In genomic region chr17:30904096-30904495, GRCm38 (mm10) we compare ENCODE assay signal across 16 mouse cellular contexts. TPM values are rescaled to one million over a fixed set of nuclear protein-coding genes. Genes with fewer than 3 reads are reported as not detected.
"Had no signal": no experiment of that assay in that cellular context is flagged by ENCODE, and none has a peak within 500 bp of the region (broad histone marks: within the 10 kb centered on the region; RNA-seq: fewer than 3 reads in every experiment).

No protein-coding gene starts in this region.

- H3K36me3 ChIP-seq: hindbrain, embryonic 15.5 days; limb, embryonic 13.5 days; midbrain, embryonic 13.5 days; neural tube, embryonic 12.5 days had no signal

- DNase-seq: left cerebral cortex, postnatal 4 days; lung, embryonic 14.5 days; retina, postnatal 1 day; right cerebral cortex, postnatal 4 days; spleen, adult 18-20 months; thymus, adult 18-20 months; thymus, postnatal 25 days had no signal

- H3K9ac ChIP-seq: hindbrain, embryonic 15.5 days; limb, embryonic 13.5 days; liver, embryonic 14.5 days; lung, embryonic 14.5 days; midbrain, embryonic 13.5 days; neural tube, embryonic 12.5 days had no signal

- H3K27ac ChIP-seq: hindbrain, embryonic 15.5 days; limb, embryonic 13.5 days; liver, embryonic 14.5 days; midbrain, embryonic 13.5 days; neural tube, embryonic 12.5 days had no signal

- H3K9me3 ChIP-seq: hindbrain, embryonic 15.5 days; midbrain, embryonic 13.5 days; neural tube, embryonic 12.5 days had no signal

- ATAC-seq: intestine, embryonic 16.5 days; midbrain, embryonic 13.5 days had no signal

- H3K4me2 ChIP-seq: hindbrain, embryonic 15.5 days; limb, embryonic 13.5 days; lung, embryonic 14.5 days; midbrain, embryonic 13.5 days; neural tube, embryonic 12.5 days had no signal

- H3K4me3 ChIP-seq: hindbrain, embryonic 15.5 days; limb, embryonic 13.5 days; midbrain, embryonic 13.5 days; neural tube, embryonic 12.5 days had no signal

RNA-seq across cellular contexts. Expression of gene Glp1r, which starts 2.5 kb away (rescaled TPM):
- polyA plus RNA-seq: limb, embryonic 13.5 days had no signal

RNA-seq across cellular contexts. Expression of gene Umodl1, which starts 50.3 kb away (rescaled TPM):
- polyA plus RNA-seq: hindbrain, embryonic 15.5 days; intestine, embryonic 16.5 days; large intestine, adult 2 months; limb, embryonic 13.5 days; liver, adult 2 months; lung, embryonic 14.5 days; neural tube, embryonic 12.5 days; stomach, embryonic 14.5 days had no signal
